Mouse (Mus musculus) spleen, adult 10 weeks (tissue): ENCODE data around the gene Ccdc83. TPM values are rescaled to one million over a fixed set of nuclear protein-coding genes. Genes with fewer than 3 reads are reported as not detected.

Experiments used
- polyA plus RNA-seq: library from polyadenylated mRNA; stranded (reverse); fragments of 350-450 nt; fragmentation: Illumina TruSeq; extraction: RNeasy Lipid Tissue Mini Kit (QIAGEN cat#74804); gene quantifications from one replicate; pipeline ENCODE4 v1.2.3, GENCODE M21; 2015; ENCODE audit warnings: low replicate concordance; ENCODE audit not compliant: insufficient read depth

Gene Ccdc83
- polyA plus RNA-seq: not detected

DNA sequence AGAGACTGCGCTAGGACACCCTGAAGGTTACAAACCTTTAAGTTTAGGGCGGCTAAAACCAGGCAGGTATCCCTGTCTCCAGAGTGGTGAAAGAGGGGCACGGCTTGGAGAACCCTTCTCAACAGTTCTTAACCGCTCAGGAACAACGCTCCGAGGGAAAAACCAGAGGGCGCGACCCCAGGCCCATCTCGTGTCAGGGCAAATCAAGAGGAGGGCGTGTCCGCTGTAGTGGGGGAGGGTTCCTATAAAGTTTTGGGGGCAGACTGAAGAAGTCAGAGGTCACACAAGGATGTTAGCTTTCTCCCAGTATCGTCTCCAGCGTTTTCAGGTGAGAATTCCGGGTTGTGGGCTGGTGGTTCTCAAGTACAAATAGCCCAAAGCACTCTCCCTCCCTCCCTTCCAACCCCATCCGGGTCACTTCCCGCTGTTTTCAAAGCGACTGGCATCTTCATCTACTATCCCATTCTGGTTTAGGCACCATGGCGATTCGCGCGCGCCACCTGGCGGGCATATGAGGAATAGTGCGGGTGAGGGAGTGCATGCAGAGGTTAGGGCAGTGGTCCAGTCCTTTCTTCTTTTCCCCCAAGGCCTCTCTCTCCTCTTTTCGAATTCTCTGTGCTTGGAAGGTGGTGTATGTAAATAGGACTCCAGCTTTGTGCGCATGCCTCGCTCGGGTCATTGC is at the start of gene Ccdc83:
TSS of gene Ccdc83 (minus strand) at position 489 of the 682 bp plus-strand sequence.

GRCm38 (mm10) chr7:90301942-90302646 is 36.5 kb upstream of the Ccdc83 start, which contains the start of gene Sytl2:
Gene Sytl2 (plus strand): TSS chr7:90302252.

Other genes starting within 250 kb of the Ccdc83 start
- gene Picalm, start 135.6 kb downstream of the Ccdc83 start, polyA plus RNA-seq: 319 TPM
- gene Sytl2, start 36.5 kb upstream of the Ccdc83 start, polyA plus RNA-seq: 10.6 TPM
- 0.11 TPM for gene Ccdc89, start 160.8 kb upstream of the Ccdc83 start, polyA plus RNA-seq
- gene Crebzf, start 177.0 kb upstream of the Ccdc83 start, polyA plus RNA-seq: 155 TPM
- 57.0 TPM for gene Tmem126a, start 191.5 kb upstream of the Ccdc83 start, polyA plus RNA-seq
- gene Tmem126b, start 210.2 kb upstream of the Ccdc83 start, polyA plus RNA-seq: 29.5 TPM
- gene Dlg2, start 210.9 kb upstream of the Ccdc83 start, polyA plus RNA-seq: 12.6 TPM